Mouse (Mus musculus): ENCODE measurements at regions not wholly inside any gene's neighbourhood (a gene's known extent, or its start where the extent isn't known, plus 50 kb on each side); places are given as distances from the start of the nearest gene placed in this dataset.

DNA sequence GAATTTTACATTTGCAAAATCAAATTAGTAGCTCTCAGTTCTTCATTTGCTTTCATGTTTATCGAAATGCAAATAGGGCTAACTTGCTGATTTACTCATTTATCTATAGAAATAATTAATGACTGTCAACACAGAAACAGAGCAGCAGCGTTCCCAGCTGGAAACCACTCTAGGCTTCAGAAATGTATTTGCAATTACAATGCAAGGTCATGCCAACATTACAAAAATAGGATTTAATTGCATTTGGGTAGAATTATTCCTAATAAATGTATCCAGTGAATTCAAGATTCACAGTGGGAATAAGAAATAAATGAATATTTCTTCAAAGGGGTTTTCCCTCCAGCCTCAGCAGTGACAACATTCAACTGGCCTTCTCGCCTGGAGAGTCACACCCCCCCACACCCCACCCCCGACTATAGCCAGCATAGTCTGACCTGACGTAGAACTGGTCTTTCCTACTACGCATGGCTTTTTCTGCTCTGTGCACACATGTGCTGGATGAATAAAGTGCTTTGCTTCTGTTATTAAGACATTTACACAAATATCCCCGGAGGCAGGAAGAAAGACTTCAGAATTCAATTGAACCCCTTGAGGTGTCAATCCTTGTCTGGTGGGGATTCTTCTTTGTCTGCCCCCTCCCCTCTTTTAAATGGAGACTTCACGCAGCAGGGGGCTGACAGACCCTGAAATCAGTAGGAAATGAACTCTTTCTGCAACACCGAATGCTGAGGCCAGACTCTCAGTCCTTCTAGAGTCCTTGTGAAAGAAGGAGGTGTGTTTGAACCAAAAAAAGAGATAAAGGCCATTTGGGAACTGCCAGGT lies 1222.6 kb downstream of the A830018L16Rik start:
- in situ Hi-C loops (cut with MboI; ENCODE audit: low pct_unique_long_range_greater_than_20kb), result no loop called here
- no peaks in the 10 kb centered on the region for H3K27me3 ChIP-seq
- ChIA-PET POLR2A (interaction anchor here (0.6 kb wide), 1 partner anchor 74 kb away, joined by 3 read pairs; no protein-coding TSS in a partner anchor), CTCF (no interaction called here)
- DNase-seq (ENCODE audit: low read depth, low spot score) (no peak), ATAC-seq (no peak)
- TF ChIP-seq CTCF (IDR thresholded peaks at IDR 0.05), result no peak

DNA sequence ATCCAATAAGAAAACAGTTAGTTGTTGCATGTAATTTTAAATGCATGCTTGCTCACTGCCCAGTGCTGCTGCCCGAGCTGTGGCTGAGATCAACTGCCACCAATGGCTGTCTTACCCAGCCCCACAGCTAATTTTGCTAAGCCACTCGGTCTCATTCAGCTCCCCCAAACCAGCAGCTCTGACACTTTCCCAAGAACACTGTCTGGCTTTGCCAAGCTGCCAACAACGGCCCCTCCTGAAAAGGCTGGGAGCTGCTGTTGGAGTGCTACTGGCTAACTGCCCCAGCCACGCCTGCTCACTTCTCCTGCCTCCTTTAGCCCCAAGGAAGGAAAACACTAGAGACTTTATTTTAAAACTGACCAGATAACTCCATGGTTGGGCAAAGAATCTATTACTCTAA lies 1227.1 kb downstream of the A830018L16Rik start:
- H3K27me3 ChIP-seq, result no peaks in the 10 kb centered on the region
- CTCF ChIA-PET, result interaction anchor here (1.6 kb wide), 1 partner anchor 14 kb away, joined by 4 read pairs; no protein-coding TSS in a partner anchor
- DNase-seq (ENCODE audit: low read depth, low spot score) (no peak), ATAC-seq (no peak)
- POLR2A ChIA-PET, result no interaction called here
- TF ChIP-seq CTCF (IDR thresholded peaks at IDR 0.05), result no peak
- in situ Hi-C loops (cut with MboI; ENCODE audit: low pct_unique_long_range_greater_than_20kb), result no loop called here

Measured in Patski (cell line).